Mouse (Mus musculus) erythroid progenitor cell, adult 5-6 weeks (primary cell): ENCODE measurements around the gene Gpr137c. TPM values are rescaled to one million over a fixed set of nuclear protein-coding genes. Genes with fewer than 3 reads are reported as not detected.

Source experiments
- ATAC-seq: replicated peaks from 2 replicates; pipeline ENCODE4 v1.8.0; 2016; ENCODE audit warnings: moderate number of reproducible peaks, mild to moderate bottlenecking, moderate TSS enrichment, inconsistent platforms; ENCODE audit not compliant: poor library complexity, low FRiP score, severe bottlenecking
- total RNA-seq, 2 experiments: library from RNA; stranded (forward) in 1 of 2; stranded (reverse) in 1 of 2; fragments of 150-400 nt in 1 of 2; fragments of 186-747, 209-891 nt in 1 of 2; gene quantifications; 2 replicates each; pipeline versions ENCODE4 v1.2.3 to v1.2.4; 2015 to 2017; ENCODE audit warnings: low replicate concordance in 2 of 2

The Gpr137c gene
- total RNA-seq (2015; ENCODE audit: low replicate concordance): 1.3 and 5.0 TPM in 2 replicates
- 0.26 and 2.1 TPM in 2 replicates for total RNA-seq (2017; ENCODE audit: low replicate concordance)

GRCm38 (mm10) chr14:45219281-45220089 lies at the start of gene Gpr137c:
Gpr137c (plus strand) TSS chr14:45219717.
- ATAC-seq: peak; percentile 96

GRCm38 (mm10) chr14:45172260-45172659 lies 47.3 kb upstream of the Gpr137c start:
- no peak for ATAC-seq

- no peak for ATAC-seq
Observed at GRCm38 (mm10) chr14:45175012-45175740, 44.3 kb upstream of the Gpr137c start.

GRCm38 (mm10) chr14:45179186-45179585 lies 40.3 kb upstream of the Gpr137c start:
- ATAC-seq: no peak

- ATAC-seq: no peak
Observed at GRCm38 (mm10) chr14:45179606-45180005, 39.9 kb upstream of the Gpr137c start.

- no peak for ATAC-seq
Observed at GRCm38 (mm10) chr14:45181611-45182010, 37.9 kb upstream of the Gpr137c start.

GRCm38 (mm10) chr14:45190999-45191398 lies 28.5 kb upstream of the Gpr137c start:
- no peak for ATAC-seq

- no peak for ATAC-seq
Observed at GRCm38 (mm10) chr14:45200607-45201006, 18.9 kb upstream of the Gpr137c start.

GRCm38 (mm10) chr14:45210683-45211082 lies 8.8 kb upstream of the Gpr137c start:
- ATAC-seq: no peak

GRCm38 (mm10) chr14:45211431-45211830 lies 8.1 kb upstream of the Gpr137c start:
- no peak for ATAC-seq

- no peak for ATAC-seq
Observed at GRCm38 (mm10) chr14:45216711-45217340, 2.7 kb upstream of the Gpr137c start.

- no peak for ATAC-seq
Observed at GRCm38 (mm10) chr14:45217693-45218092, 1.8 kb upstream of the Gpr137c start.

- no peak for ATAC-seq
Observed at GRCm38 (mm10) chr14:45220090-45220956, 806 bp downstream of the Gpr137c start, which contains the start of gene Txndc16. Txndc16 (minus strand) TSS chr14:45220328.

GRCm38 (mm10) chr14:45220957-45221630 lies 1.6 kb downstream of the Gpr137c start:
- ATAC-seq: no peak

- ATAC-seq: no peak
Observed at GRCm38 (mm10) chr14:45239042-45239441, 19.5 kb downstream of the Gpr137c start.

GRCm38 (mm10) chr14:45241613-45242012 lies 22.1 kb downstream of the Gpr137c start:
- ATAC-seq: no peak

- no peak for ATAC-seq
Observed at GRCm38 (mm10) chr14:45251548-45252076, 32.1 kb downstream of the Gpr137c start.

- no peak for ATAC-seq
Observed at GRCm38 (mm10) chr14:45263831-45264592, 44.5 kb downstream of the Gpr137c start.
